Mouse (Mus musculus) frontal cortex, adult 2 months (tissue): ENCODE results near the gene Rapgef1. TPM values are rescaled to one million over a fixed set of nuclear protein-coding genes. Genes with fewer than 3 reads are reported as not detected.
"Not testable (repeated sequence)": the region's sequence is repeated elsewhere in the genome, so short reads cannot be mapped to it uniquely, and the experiment has no call there.

Experiments
- DNase-seq, 2 experiments: peaks; one replicate each; pipeline ENCODE4 v3.0.0; 2022; ENCODE audit warnings: low spot score in 1 of 2; ENCODE audit errors: extremely low spot score in 1 of 2
- polyA plus RNA-seq: library from polyadenylated mRNA; depleted of rRNA; stranded (reverse); fragments of >200 nt; gene quantifications from 2 replicates; pipeline ENCODE4 v1.2.3, GENCODE M21; 2012

Rapgef1 gene
- polyA plus RNA-seq, 1 experiment: 80.1 TPM

- no peak for DNase-seq
Measured at GRCm38 (mm10) chr2:29698421-29699290, 79.1 kb downstream of the Rapgef1 start.

GRCm38 (mm10) chr2:29700898-29701297, 81.4 kb downstream of the Rapgef1 start:
- peak in 1 of 2 experiments; percentile 48 for DNase-seq

DNA sequence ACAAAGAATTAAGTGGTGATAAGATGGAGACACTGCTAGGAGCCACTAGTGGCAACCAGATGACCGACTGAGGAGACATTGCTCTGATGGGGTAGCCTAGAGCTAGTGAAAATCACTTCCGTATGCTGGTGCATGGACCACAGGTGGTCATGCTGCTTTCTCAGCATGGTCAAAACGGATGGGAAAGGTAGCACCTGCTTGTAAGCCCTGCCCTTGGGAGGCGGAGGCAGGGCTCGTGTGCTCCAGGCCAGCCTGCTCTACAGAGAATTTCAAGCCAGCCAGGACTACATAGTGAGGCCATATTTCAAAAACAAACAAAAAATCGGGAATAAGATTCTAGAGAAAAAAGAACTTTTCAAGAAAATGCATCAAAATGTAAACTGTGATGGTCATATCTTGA, 81.9 kb downstream of the Rapgef1 start:
- DNase-seq: no peak

DNA sequence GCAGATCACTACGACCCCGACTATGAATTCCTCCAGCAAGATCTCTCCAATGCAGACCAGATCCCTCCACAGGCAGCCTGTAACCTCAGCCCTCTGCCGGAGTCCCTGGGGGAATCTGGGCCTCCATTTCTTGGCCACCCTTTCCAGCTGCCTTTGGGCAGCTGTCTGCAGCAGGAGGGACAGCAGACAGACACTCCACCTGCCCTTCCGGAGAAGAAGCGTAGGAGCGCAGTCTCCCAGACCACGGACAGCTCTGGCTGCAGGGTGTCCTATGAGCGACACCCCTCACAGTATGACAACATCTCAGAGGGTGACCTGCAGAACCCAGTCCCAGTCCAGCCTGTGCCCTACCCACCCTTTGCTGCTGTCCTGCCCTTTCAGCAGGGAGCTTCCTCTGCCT, 82.7 kb downstream of the Rapgef1 start:
- no peak for DNase-seq

GRCm38 (mm10) chr2:29703104-29704081, 83.9 kb downstream of the Rapgef1 start:
- DNase-seq: no peak

DNA sequence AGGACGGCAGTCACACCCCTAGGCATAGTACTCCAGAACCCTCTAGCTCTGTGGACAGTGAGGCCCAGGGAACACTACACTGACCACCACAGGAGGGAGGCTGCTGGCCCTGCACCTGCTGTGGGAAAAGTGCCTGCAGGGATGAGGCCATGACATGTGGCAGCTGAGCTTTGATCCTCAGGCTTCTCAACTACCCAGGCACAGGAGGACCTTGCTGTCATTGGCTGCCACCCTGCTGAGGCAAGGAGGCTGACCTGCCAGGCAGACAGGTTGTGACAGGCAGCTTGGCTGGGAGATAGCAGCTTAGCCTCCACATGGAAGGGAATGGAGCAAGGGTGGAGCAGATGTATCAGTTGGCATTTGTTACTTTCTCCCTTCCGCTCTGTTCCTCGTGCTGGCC, 86.0 kb downstream of the Rapgef1 start:
- DNase-seq: no peak

DNA sequence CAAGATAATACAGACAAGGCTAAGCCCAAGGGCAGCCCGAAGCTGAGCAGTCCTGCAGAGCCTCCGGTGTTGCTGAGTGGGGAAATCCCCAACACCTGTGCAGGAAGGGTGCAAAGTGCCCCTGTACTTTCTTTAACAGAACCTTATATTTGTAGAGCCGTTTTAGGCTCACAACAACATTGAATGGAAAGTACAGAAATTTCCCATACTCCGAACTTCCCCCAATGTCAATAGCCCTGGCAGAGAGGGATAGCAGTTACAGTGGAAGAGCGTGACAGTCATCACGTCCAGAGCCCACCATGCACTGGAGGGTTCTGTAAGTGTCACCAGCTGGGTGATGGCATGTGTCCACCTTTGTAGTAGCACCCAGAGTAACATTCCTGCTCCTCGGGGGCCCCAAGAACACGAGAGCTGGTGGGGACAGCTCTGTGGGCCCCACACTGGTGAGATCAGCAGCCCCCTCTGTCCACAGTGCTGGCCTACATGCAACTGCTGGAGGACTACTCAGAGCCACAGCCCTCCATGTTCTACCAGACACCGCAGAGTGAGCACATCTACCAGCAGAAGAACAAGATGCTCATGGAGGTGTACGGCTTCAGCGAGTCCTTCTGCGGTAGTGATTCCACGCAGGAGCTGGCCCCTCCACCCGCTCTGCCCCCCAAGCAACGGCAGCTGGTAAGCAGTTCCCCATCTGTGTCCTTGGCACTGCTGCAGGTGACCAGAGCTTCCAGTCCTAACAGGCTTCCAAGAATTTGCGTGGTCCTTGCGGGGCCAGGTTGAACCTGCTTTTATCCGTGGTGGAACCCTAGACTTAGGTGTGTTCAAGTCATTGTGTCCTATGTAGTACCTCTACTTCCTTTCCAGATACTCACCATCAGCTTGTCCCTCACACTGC, 87.5 kb downstream of the Rapgef1 start:
- no peak for DNase-seq

DNA sequence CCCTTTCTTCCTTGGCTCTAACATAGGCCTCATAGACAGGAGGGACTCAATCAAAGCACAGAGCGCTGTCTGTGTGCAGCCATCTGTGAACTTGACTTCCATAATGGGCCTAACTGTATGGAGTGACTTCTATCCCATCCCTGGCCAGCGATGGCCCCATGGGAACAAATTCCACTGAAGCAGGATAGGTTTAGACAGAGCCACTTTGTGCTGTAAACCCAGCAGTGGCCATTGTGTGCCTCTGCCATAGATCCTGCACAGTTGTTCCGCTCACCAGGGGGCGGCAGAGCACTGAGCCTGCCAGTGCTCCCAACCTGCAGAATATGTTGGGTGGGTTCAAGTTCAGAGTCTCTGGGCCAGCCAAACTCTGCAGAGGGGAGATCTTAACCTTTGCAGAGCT, 88.2 kb downstream of the Rapgef1 start:
- no peak for DNase-seq

- DNase-seq: not testable (repeated sequence)
Measured at GRCm38 (mm10) chr2:29708209-29708608, 88.7 kb downstream of the Rapgef1 start.

DNA sequence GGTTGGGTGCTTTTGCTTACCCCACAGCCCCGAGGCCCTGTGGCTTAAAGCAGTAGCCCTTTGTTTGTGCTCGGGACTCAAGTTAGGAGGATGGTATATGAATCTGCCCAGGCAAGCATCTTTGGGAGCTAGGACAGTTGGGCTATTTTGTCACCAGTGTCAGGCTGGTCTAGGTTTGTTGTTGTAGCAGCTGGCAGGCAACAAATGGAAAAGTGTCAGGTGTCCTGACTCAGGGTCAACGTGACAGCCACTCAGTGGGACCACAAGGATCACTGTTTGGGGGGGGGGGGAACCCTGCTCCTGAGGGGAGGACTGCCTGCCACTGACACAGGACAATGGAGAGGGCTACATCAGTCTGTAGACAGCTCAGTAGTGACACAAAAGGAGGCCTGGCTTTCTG, 91.5 kb downstream of the Rapgef1 start:
- no peak for DNase-seq

DNA sequence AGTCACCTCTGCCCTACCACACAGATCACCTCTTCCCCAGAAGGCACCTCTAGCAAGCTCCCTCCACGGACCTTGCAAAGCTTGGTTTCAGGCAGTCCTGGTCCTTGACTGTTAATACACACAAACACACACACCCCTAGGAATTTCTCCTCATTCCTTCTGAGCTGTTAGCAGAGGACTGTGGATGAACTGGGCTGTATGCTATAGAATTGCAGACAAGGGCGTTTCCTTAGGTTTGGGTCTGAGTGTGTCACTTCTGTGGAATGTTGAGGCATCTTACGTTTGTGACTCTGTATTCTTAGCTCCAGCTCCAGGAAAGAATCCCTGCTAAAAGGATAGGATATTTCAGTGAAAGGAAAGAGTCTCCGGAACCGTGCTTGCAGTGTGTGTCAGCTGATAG, 92.4 kb downstream of the Rapgef1 start:
- DNase-seq: no peak

DNA sequence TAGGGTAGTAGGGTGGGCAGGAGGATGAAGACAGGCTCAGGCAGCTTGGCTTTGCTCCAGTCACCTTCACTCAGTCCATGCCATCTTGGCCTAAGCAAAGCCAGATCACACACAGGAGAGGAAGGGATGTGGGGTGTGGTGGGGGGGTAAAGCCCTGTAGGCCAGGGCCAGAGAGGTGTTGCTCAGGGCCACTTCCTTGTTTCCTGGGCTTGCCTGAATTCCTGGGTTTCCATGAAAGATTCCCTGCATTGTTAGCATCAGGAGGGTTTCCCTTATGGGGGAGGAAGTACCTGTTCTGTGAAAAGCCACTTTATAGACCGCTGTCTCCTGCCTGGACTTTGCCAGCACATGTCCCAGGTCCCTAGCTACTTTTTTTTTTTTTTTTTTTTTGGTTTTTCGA, 94.0 kb downstream of the Rapgef1 start:
- no peak for DNase-seq

DNA sequence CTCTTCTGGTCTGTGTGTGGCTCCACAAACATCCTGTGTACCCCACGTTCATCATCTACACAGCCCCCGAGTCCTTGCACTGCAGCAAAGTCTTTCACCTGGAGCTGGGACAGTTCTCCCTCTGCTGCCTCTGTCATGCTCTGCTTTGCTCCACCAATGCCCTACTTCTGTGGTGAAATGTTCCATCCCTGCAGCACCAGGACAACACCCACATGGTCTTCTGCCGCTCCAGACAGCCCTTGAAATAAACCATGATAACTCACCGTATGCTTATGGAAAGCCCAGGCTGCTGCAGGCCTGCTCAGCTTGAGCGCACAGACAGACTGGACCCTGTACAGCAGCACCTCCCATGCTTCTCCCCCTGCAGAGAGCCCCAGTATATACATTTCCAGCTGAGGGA, 94.6 kb downstream of the Rapgef1 start:
- peak; percentile 43 to 53 for DNase-seq

GRCm38 (mm10) chr2:29716143-29716542, 96.6 kb downstream of the Rapgef1 start:
- no peak for DNase-seq

DNA sequence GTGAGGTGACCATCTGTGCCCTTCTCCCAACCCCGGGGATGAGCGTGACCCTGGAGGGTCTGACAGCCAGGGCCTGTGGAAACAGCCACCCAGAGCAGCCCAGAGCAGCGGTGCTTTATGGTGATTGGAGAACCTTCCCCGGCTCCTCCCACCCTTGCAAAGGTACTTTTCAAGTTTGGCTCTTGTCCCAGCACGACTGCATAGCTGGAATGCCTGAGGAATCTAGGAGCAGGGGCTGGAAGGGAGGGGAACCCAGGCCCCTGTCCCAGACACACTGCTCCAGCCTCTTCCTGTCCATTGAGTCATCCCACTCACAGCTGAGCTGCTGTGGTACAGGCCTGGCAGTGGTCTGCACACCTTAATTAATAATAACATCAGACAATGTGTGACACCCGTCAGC, 97.2 kb downstream of the Rapgef1 start:
- peak in 1 of 2 experiments; percentile 46 for DNase-seq

DNA sequence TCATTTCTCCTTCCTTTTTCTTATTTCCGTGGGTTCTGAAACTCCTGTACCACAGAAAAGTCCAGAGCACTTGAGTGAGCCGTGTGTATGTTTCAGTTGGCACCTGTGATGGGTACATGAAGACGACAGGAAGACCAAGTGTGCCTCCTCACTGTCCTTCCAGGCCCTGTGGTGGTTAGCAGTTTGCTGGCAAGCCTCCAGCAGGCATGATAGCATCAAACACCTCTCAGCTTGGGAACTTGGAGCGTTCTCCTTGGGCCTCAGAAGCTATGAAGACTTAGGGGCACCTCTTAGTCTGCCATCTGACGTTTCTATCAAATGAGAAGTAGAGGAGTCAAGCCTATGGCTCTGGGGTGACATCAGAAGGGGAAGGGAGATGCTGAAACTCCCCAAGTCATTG, 99.1 kb downstream of the Rapgef1 start:
- DNase-seq: no peak

DNA sequence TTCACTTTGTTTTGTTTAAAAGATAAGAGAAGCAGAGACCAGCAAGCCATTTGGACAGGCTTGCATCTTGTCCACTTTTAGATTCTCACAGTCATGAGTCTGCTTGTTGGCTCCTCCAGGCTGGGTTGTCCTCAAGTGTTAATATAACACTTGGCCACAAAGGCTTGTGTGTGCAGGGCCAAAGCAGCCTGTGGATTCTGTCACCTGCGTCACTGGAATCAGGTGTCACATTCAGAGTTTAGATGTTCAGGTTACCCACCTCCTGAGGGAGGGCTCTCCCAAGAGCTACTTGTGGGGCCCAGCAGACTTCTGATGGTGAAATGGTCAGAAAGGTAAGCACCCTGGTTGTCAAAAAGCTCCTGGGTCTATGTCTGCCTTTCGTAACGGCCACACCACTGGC, 103.6 kb downstream of the Rapgef1 start:
- DNase-seq: no peak

GRCm38 (mm10) chr2:29724664-29725365, 105.3 kb downstream of the Rapgef1 start:
- no peak for DNase-seq

- no peak for DNase-seq
Measured at GRCm38 (mm10) chr2:29729500-29729899, 110.0 kb downstream of the Rapgef1 start.

GRCm38 (mm10) chr2:29731545-29731944, 112.0 kb downstream of the Rapgef1 start:
- DNase-seq: peak in 1 of 2 experiments; percentile 39
